Mouse (Mus musculus) stomach, postnatal 0 days (tissue): ENCODE measurements at regions not wholly inside any gene's neighbourhood (a gene's known extent, or its start where the extent isn't known, plus 50 kb on each side); places are given as distances from the start of the nearest gene placed in this dataset.

Source experiments
- CTCF ChIP-seq: IDR thresholded peaks from 2 replicates; pipeline ENCODE4 v1.5.1; 2016; ENCODE audit warnings: antibody characterized with exemption, low read depth, mild to moderate bottlenecking, moderate library complexity
- EP300 ChIP-seq: optimal IDR thresholded peaks from 2 replicates; pipeline ENCODE3; 2016; ENCODE audit warnings: antibody characterized with exemption

DNA sequence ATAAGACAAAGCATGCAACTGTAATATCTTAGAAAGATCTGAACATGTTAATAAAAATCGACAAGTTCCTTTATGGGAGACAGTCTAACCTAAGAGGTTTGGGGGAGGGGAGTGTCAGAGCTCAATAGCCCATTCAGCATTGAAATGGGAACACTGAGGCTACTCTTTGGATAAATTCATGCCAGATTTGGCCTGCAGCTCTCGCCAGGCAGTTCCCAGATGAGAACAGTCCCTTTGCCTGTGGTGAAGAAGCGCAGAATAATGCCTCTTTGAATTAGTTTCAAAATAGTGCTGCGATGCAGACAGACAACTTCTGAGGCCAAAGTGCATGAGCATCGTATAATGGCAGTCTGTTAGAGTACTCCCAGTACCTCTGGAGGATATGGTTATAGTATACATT lies 293.6 kb upstream of the Nr2f2 start:
- TF ChIP-seq EP300 (no peak), CTCF (no peak)
